Mouse (Mus musculus): Measurements from ENCODE around the gene Cnih3.

DNA sequence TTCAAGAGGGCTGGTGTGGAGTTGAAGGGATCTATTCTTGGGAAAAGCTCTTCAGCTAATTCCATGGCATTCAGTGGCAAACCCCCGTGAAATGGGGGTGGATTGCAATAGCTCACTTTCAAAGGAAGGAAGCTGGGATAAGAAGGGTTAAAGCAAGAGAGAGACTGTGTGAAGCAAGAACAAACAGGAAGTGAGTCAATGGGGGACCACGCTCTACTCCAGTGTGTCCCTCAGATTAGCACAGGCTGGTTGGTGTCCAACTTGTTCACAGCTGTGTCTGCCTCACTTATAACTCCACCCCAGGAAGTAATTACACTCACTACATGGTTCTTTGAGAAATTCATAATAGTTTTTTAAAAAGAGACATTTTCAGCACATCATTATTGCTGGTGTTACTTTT lies 19.8 kb upstream of the Cnih3 start:
- TF ChIP-seq POLR2A (IDR thresholded peaks at IDR 0.05; ENCODE audit: insufficient read length, low read depth) (no peak), E2F4 (IDR thresholded peaks at IDR 0.05; ENCODE audit: insufficient read depth) (no peak), TCF12 (IDR thresholded peaks at IDR 0.05; ENCODE audit: insufficient read depth, poor library complexity, severe bottlenecking) (no peak), MAX (IDR thresholded peaks at IDR 0.05; ENCODE audit: low read depth) (no peak), USF1 (IDR thresholded peaks at IDR 0.05; ENCODE audit: low read depth) (no peak), REST (IDR thresholded peaks at IDR 0.05; ENCODE audit: insufficient read depth, insufficient read length) (no peak), CEBPB (IDR thresholded peaks at IDR 0.05; ENCODE audit: insufficient read depth, poor library complexity, severe bottlenecking) (peak; percentile 59; the same call in 1 of the 2 replicates), POLR2AphosphoS2 (IDR thresholded peaks at IDR 0.05; ENCODE audit: insufficient read length, low read depth) (no peak)
